Mouse (Mus musculus) testis, adult 2 months (tissue): ENCODE results near the gene Mcur1.

ENCODE experiments used
- CTCF ChIP-seq: fragments of 200-500 bp; IDR thresholded peaks from 2 replicates; pipeline ENCODE4 v1.5.1; 2012; ENCODE audit warnings: low read depth, mild to moderate bottlenecking, inconsistent platforms, low read length, moderate library complexity; ENCODE audit not compliant: control insufficient read depth, insufficient read depth, insufficient replicate concordance
- POLR2A ChIP-seq: fragments of 200-500 bp; IDR thresholded peaks from 2 replicates; pipeline ENCODE4 v1.6.1; 2012; ENCODE audit warnings: low read depth, mild to moderate bottlenecking, inconsistent platforms, low read length, moderate library complexity; ENCODE audit not compliant: control insufficient read depth

- TF ChIP-seq CTCF (no peak), POLR2A (no peak)
These were observed 744 bp upstream of the Mcur1 start for GRCm38 (mm10) chr13:43560458-43561411.
